Mouse (Mus musculus) heart, embryonic 14.5 days (tissue): ENCODE data around the gene Nod2. TPM values are rescaled to one million over a fixed set of nuclear protein-coding genes. Genes with fewer than 3 reads are reported as not detected.

Experiments used
- ATAC-seq: fragments of 200-750 bp; cut with Nextera tagmentation; 2 replicates; pipeline ENCODE4 v1.8.0; 2017; ENCODE audit warnings: low read depth, moderate TSS enrichment; ENCODE audit not compliant: insufficient number of reproducible peaks, insufficient read depth, low FRiP score
- H3K27ac ChIP-seq, 2 experiments: fragments of 200-500 bp in 1 of 2; fragments of 300-500 bp in 1 of 2; sonication (generic) in 1 of 2; replicated peaks in 1 of 2; 2 replicates each; pipeline ENCODE4 v1.5.1; 2012 to 2014; ENCODE audit warnings: low read depth in 2 of 2, low read length in 2 of 2, control low read depth in 1 of 2, mild to moderate bottlenecking in 1 of 2, mixed read lengths in 1 of 2; ENCODE audit not compliant: control insufficient read depth in 1 of 2, insufficient read depth in 1 of 2
- H3K27me3 ChIP-seq: fragments of 300-500 bp; sonication (generic); 2 replicates; pipeline ENCODE4 v1.6.1; 2014; ENCODE audit warnings: mild to moderate bottlenecking, low read length, control low read depth; ENCODE audit not compliant: control insufficient read depth, insufficient read depth
- H3K36me3 ChIP-seq: fragments of 300-500 bp; sonication (generic); 2 replicates; pipeline ENCODE4 v1.6.1; 2014; ENCODE audit warnings: mild to moderate bottlenecking, control low read depth, low read length, mixed read lengths; ENCODE audit not compliant: control insufficient read depth, insufficient read depth
- H3K4me1 ChIP-seq, 2 experiments: fragments of 200-500 bp in 1 of 2; fragments of 300-500 bp in 1 of 2; sonication (generic) in 1 of 2; 2 replicates each; pipeline ENCODE4 v1.6.1; 2012 to 2014; ENCODE audit warnings: low read length in 2 of 2, control low read depth in 1 of 2, mixed read lengths in 1 of 2; ENCODE audit not compliant: control insufficient read depth in 2 of 2, insufficient read depth in 2 of 2
- H3K4me2 ChIP-seq: fragments of 300-500 bp; sonication (generic); 2 replicates; pipeline ENCODE4 v1.6.1; 2014; ENCODE audit warnings: mild to moderate bottlenecking, low read length
- H3K4me3 ChIP-seq, 2 experiments: fragments of 200-500 bp in 1 of 2; fragments of 300-500 bp in 1 of 2; sonication (generic) in 1 of 2; 2 replicates each; pipeline ENCODE4 v1.5.1; 2012 to 2014; ENCODE audit warnings: low read length in 2 of 2, mild to moderate bottlenecking in 2 of 2, control low read depth in 1 of 2, low read depth in 1 of 2, moderate library complexity in 1 of 2; ENCODE audit not compliant: control insufficient read depth in 1 of 2, insufficient read depth in 1 of 2
- H3K9ac ChIP-seq: fragments of 300-500 bp; sonication (generic); 2 replicates; pipeline ENCODE4 v1.6.1; 2014; ENCODE audit warnings: mild to moderate bottlenecking, low read length
- H3K9me3 ChIP-seq: fragments of 300-500 bp; sonication (generic); 2 replicates; pipeline ENCODE4 v1.6.1; 2016; ENCODE audit warnings: low read length, control low read depth; ENCODE audit not compliant: control insufficient read depth
- WGBS: fragments of 180-500 bp; shearing (Covaris S2); extraction: QIAGEN DNeasy Blood & Tissue Kit; methylation state at CpG from one replicate; pipeline ENCODE4 v1.1.7; 2014; 5-methylcytosine and 5-hydroxymethylcytosine counted together
- polyA plus RNA-seq: library from polyadenylated mRNA; unstranded; fragments of >200 nt; fragmentation: Nextera tagmentation; extraction: Ambion mirVana; gene quantifications from 2 replicates; pipeline ENCODE4 v1.2.1, GENCODE M21; 2014

Gene Nod2
- polyA plus RNA-seq, 1 experiment from 2014 or later: not detected

DNA sequence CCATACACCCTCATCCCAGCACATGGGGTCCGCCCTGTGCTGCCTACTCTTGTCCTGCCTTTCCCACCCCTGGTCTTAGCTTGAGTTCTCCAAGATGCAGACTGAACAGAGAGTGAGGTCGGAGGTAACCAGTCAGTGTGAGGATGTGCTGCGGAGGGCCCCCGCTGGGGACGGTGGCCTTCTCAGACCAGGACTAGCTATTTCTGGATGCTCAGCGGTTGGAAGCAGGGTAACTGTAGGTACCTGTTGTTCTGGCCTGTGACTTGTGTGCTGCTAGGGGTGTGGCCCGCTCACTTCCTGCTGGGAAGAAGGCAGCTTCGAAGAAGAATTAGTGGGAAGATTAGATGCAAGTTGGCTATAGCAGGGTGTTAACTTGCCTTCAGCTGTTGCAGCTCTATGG, 38.1 kb upstream of the Nod2 start:
- Histone ChIP-seq H3K36me3 (no peaks in the 10 kb centered on the region), H3K4me1 (peaks cover 4 to 5% of the 10 kb centered on the region in 2 experiments; a peak in 3 of 4 replicates), H3K27me3 (no peaks in the 10 kb centered on the region), H3K4me3 (no peak overlapping the region), H3K9me3 (no peaks in the 10 kb centered on the region), H3K4me2 (no peak overlapping the region), H3K9ac (no peak overlapping the region), H3K27ac (no peak overlapping the region)
- 68% methylated on average over 8 of the region's 8 CpGs for WGBS
- no peak for ATAC-seq

GRCm38 (mm10) chr8:88610271-88610670, 36.8 kb upstream of the Nod2 start:
- WGBS: 77% methylated on average over 6 of the region's 6 CpGs
- Histone ChIP-seq H3K27ac (no peak overlapping the region), H3K4me3 (no peak overlapping the region), H3K9me3 (no peaks in the 10 kb centered on the region), H3K27me3 (no peaks in the 10 kb centered on the region; the same call in 1 of the 2 replicates), H3K4me2 (no peak overlapping the region), H3K9ac (no peak overlapping the region), H3K36me3 (no peaks in the 10 kb centered on the region), H3K4me1 (peaks cover 0 to 3% of the 10 kb centered on the region in 2 experiments; a peak in 1 of 4 replicates)
- ATAC-seq: no peak

DNA sequence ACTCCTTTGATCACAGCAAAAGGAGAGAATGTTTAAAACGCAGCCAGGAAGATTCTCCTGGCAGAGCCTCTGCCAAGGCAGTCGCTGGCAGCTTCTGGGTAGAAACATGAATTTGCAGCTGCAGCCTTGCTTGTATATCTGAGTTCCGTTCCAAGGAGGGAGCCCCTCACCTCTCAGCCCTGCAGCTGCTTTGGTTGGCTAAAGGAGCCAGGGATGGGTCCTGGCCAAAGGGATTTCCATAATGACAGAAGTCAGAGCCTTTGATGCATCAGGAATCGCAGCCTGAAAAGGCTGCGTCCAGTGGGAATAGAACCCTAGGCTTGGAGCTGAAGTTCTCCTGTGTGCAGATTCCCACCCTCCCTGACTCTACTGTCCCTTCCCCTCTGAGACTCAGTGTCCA, 32.1 kb upstream of the Nod2 start:
- Histone ChIP-seq H3K27me3 (no peaks in the 10 kb centered on the region; the same call in 1 of the 2 replicates), H3K36me3 (no peaks in the 10 kb centered on the region), H3K4me2 (no peak overlapping the region), H3K9me3 (no peaks in the 10 kb centered on the region), H3K4me3 (no peak overlapping the region), H3K27ac (no peak overlapping the region), H3K4me1 (no peaks in the 10 kb centered on the region), H3K9ac (no peak overlapping the region)
- no peak for ATAC-seq
- WGBS: 60% methylated on average over 5 of the region's 5 CpGs

DNA sequence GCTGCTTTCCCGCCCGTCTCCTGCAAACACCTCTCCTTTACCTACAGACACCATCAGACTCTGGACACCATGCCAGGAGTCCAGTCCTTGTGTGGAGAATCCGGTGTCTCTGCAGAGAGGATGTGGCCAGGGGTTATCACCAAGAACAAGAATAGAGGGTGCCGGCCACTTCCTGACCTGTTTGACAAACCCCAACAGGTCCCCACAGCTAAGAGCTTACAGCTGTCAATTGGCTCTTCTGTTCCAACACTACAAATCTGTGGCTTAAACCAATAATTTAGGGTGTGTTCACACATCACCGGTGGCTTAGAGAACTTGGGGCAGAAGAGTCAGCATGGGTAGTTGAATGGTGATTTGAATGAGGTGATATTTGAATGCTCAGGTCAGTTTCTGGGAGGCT, 28.5 kb upstream of the Nod2 start:
- Histone ChIP-seq H3K9me3 (no peaks in the 10 kb centered on the region), H3K4me1 (no peaks in the 10 kb centered on the region), H3K27ac (no peak overlapping the region), H3K9ac (no peak overlapping the region), H3K27me3 (peaks cover 18% of the 10 kb centered on the region), H3K4me3 (no peak overlapping the region), H3K4me2 (no peak overlapping the region), H3K36me3 (no peaks in the 10 kb centered on the region)
- 67% methylated on average over 5 of the region's 5 CpGs for WGBS
- ATAC-seq: no peak

DNA sequence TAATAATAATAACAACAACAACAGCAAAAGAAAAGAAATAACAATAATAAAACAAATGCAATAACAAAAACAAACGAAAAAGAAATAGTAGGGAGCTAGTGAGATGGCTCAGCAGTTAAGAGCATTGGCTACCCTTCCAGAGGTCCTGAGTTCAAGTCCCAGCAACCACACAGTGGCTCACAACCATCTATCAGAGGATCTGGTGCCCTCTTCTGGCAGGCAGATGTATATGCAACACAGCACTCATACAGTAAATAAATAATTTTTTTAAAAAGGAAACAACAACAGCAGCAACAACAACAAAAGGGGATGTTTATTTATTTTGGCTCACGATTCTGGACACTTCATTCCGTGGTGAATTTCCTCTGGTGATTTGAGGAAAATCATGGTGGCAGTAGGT, 27.6 kb upstream of the Nod2 start:
- H3K9ac ChIP-seq: no peak overlapping the region
- WGBS: 60% methylated on average over 3 of the region's 3 CpGs
- no peaks in the 10 kb centered on the region for H3K36me3 ChIP-seq
- no peak overlapping the region for H3K4me2 ChIP-seq
- no peak overlapping the region for H3K27ac ChIP-seq
- H3K4me1 ChIP-seq: no peaks in the 10 kb centered on the region
- peaks cover 19% of the 10 kb centered on the region for H3K27me3 ChIP-seq
- no peak for ATAC-seq
- H3K9me3 ChIP-seq: no peaks in the 10 kb centered on the region
- H3K4me3 ChIP-seq: no peak overlapping the region

DNA sequence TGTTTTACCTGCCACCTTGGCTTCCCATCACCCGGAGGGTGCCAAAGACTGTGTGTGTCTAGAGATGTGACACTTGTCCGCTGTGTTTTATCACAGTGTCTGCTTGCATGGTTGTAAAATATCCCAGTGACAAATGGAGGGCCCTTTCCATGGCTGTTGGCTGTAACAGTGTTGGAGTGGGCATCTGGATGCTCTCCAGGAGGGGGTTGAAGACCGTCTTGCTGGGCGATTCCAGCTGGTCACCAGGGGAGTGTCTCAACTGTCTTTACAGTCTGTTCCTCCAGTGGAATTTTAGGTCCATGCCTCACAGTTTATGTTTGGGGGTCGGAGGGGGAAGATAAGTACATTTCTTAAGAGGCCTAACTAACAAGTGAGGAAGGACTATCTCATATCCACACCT, 26.2 kb upstream of the Nod2 start:
- H3K27me3 ChIP-seq: peaks cover 33% of the 10 kb centered on the region
- peak overlapping the region; percentile 31; the same call in 1 of the 2 replicates for H3K9ac ChIP-seq
- no peaks in the 10 kb centered on the region for H3K4me1 ChIP-seq
- no peaks in the 10 kb centered on the region for H3K36me3 ChIP-seq
- no peaks in the 10 kb centered on the region for H3K9me3 ChIP-seq
- no peak overlapping the region for H3K4me3 ChIP-seq
- H3K4me2 ChIP-seq: 0 out of 2 replicates have a peak overlapping the region, but pooled peaks have one; percentile 9
- 60% methylated on average over 5 of the region's 5 CpGs for WGBS
- no peak overlapping the region for H3K27ac ChIP-seq
- ATAC-seq: no peak

DNA sequence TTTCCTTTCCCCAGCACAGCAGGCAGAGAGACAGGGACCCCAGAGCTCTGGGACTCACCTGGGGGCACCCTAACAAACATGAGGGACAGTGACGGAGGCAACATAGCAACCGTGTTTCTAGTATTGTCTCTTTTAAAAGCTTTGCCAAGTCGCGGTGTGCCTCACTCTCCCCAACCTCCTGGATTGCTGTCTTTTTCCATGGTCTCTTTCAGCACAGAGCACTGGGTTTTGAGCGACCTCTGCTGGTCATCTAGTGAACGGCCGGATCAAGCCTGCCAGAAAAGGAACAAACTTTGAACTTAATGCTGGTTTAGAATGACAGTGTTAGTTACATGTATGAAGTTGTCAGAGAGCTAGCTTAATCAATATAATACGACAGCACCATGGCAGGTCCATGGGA, 25.7 kb upstream of the Nod2 start:
- Histone ChIP-seq H3K27ac (no peak overlapping the region), H3K4me1 (no peaks in the 10 kb centered on the region), H3K36me3 (no peaks in the 10 kb centered on the region), H3K9ac (peak overlapping the region; percentile 31; the same call in 1 of the 2 replicates), H3K4me3 (no peak overlapping the region), H3K9me3 (no peaks in the 10 kb centered on the region), H3K4me2 (0 out of 2 replicates have a peak overlapping the region, but pooled peaks have one; percentile 9), H3K27me3 (peaks cover 38% of the 10 kb centered on the region)
- 3% methylated on average over 8 of the region's 8 CpGs for WGBS
- no peak for ATAC-seq

GRCm38 (mm10) chr8:88623351-88623750, 23.8 kb upstream of the Nod2 start:
- 77% methylated on average over 3 of the region's 3 CpGs for WGBS
- Histone ChIP-seq H3K9me3 (no peaks in the 10 kb centered on the region), H3K4me1 (peaks cover 0 to 5% of the 10 kb centered on the region in 2 experiments; a peak in 1 of 4 replicates), H3K4me2 (no peak overlapping the region), H3K27ac (no peak overlapping the region), H3K9ac (no peak overlapping the region), H3K27me3 (peaks cover 53% of the 10 kb centered on the region), H3K36me3 (no peaks in the 10 kb centered on the region), H3K4me3 (no peak overlapping the region)
- ATAC-seq: no peak
